Mouse (Mus musculus): ENCODE data around the gene Zfp850.
A peak's percentile ranks its signal among the peaks of the same experiment; 100 is the strongest.
"Not testable (repeated sequence)": the region's sequence is repeated elsewhere in the genome, so short reads cannot be mapped to it uniquely, and the experiment has no call there.

Zfp850 gene

GRCm38 (mm10) chr7:28013549-28014444 lies at the start of gene Zfp850:
Gene Zfp850, minus strand, starts transcription at chr7:28014115.
- DNase-seq (ENCODE audit: low spot score in 2 of 2): peak; percentile 69 to 70

- DNase-seq (ENCODE audit: low spot score in 2 of 2): no peak
Observed at GRCm38 (mm10) chr7:28059972-28060371, 46.1 kb upstream of the Zfp850 start.

GRCm38 (mm10) chr7:28053046-28053930 lies 39.4 kb upstream of the Zfp850 start:
- DNase-seq (ENCODE audit: low spot score in 2 of 2): no peak

GRCm38 (mm10) chr7:28050584-28050983 lies 36.7 kb upstream of the Zfp850 start:
- DNase-seq (ENCODE audit: low spot score in 2 of 2): no peak

GRCm38 (mm10) chr7:28049476-28050409 lies 35.8 kb upstream of the Zfp850 start, which contains the start of gene Psmc4:
Gene Psmc4, minus strand, starts transcription at chr7:28050101.
- peak; percentile 98 for DNase-seq (ENCODE audit: low spot score in 2 of 2)

GRCm38 (mm10) chr7:28044524-28044923 lies 30.6 kb upstream of the Zfp850 start:
- DNase-seq (ENCODE audit: low spot score in 2 of 2): no peak

- DNase-seq (ENCODE audit: low spot score in 2 of 2): no peak
Observed at GRCm38 (mm10) chr7:28014445-28014810, 513 bp upstream of the Zfp850 start.

- DNase-seq (ENCODE audit: low spot score in 2 of 2): no peak
Observed at GRCm38 (mm10) chr7:28010271-28010670, 3.6 kb downstream of the Zfp850 start.

GRCm38 (mm10) chr7:27982197-27982596 lies 31.7 kb downstream of the Zfp850 start:
- DNase-seq (ENCODE audit: low spot score in 2 of 2): no peak

- DNase-seq (ENCODE audit: low spot score in 2 of 2): peak; percentile 67 to 70
Observed at GRCm38 (mm10) chr7:27978683-27979528, 35.0 kb downstream of the Zfp850 start, which contains the start of gene Zfp780b. Gene Zfp780b, minus strand, starts transcription at chr7:27979171.

GRCm38 (mm10) chr7:27949451-27949850 lies 64.5 kb downstream of the Zfp850 start:
- not testable (repeated sequence) for DNase-seq (ENCODE audit: low spot score in 2 of 2)

GRCm38 (mm10) chr7:27941869-27942268 lies 72.0 kb downstream of the Zfp850 start:
- not testable (repeated sequence) for DNase-seq (ENCODE audit: low spot score in 2 of 2)
